Mouse (Mus musculus) liver, embryonic 16.5 days (tissue): ENCODE data around the gene Hjurp. TPM values are rescaled to one million over a fixed set of nuclear protein-coding genes. Genes with fewer than 3 reads are reported as not detected.
A peak's percentile ranks its signal among the peaks of the same experiment; 100 is the strongest.

Experiments
- ATAC-seq: fragments of 200-750 bp; cut with Nextera tagmentation; 2 replicates; pipeline ENCODE4 v1.8.0; 2017; ENCODE audit warnings: low read depth, mild to moderate bottlenecking, moderate number of reproducible peaks, moderate library complexity
- H3K27ac ChIP-seq: fragments of 300-500 bp; sonication (generic); 2 replicates; pipeline ENCODE4 v1.5.1; 2014; ENCODE audit warnings: mild to moderate bottlenecking, low read length
- H3K27me3 ChIP-seq: fragments of 300-500 bp; sonication (generic); 2 replicates; pipeline ENCODE4 v1.6.1; 2014; ENCODE audit warnings: low read depth, low read length, mixed read lengths; ENCODE audit not compliant: control insufficient read depth, insufficient read depth
- H3K36me3 ChIP-seq: fragments of 300-500 bp; sonication (generic); 2 replicates; pipeline ENCODE4 v1.6.1; 2014; ENCODE audit warnings: mild to moderate bottlenecking; ENCODE audit not compliant: control insufficient read depth, insufficient read depth
- H3K4me1 ChIP-seq: fragments of 300-500 bp; sonication (generic); 2 replicates; pipeline ENCODE4 v1.6.1; 2014; ENCODE audit warnings: low read depth, low read length, mixed read lengths; ENCODE audit not compliant: control insufficient read depth
- H3K4me2 ChIP-seq: fragments of 300-500 bp; sonication (generic); 2 replicates; pipeline ENCODE4 v1.6.1; 2014; ENCODE audit warnings: low read depth, low read length, mixed read lengths
- H3K4me3 ChIP-seq: fragments of 300-500 bp; sonication (generic); 2 replicates; pipeline ENCODE4 v1.5.1; 2014; ENCODE audit warnings: low read depth, mild to moderate bottlenecking, low read length
- H3K9ac ChIP-seq: fragments of 300-500 bp; sonication (generic); 2 replicates; pipeline ENCODE4 v1.6.1; 2014; ENCODE audit warnings: low read depth, low read length
- H3K9me3 ChIP-seq: fragments of 300-500 bp; sonication (generic); replicated peaks from 2 replicates; pipeline ENCODE4 v1.6.1; 2016; ENCODE audit warnings: low read length; ENCODE audit not compliant: control insufficient read depth
- WGBS: fragments of 180-500 bp; shearing (Covaris S2); extraction: QIAGEN DNeasy Blood & Tissue Kit; methylation state at CpG from one replicate; pipeline ENCODE4 v1.1.7; 2014; ENCODE audit not compliant: insufficient replicate concordance; 5-methylcytosine and 5-hydroxymethylcytosine counted together
- polyA plus RNA-seq: library from polyadenylated mRNA; unstranded; fragments of >200 nt; fragmentation: Nextera tagmentation; extraction: Ambion mirVana; gene quantifications from 2 replicates; pipeline ENCODE4 v1.2.1, GENCODE M21; 2015

Gene Hjurp
- polyA plus RNA-seq, 1 experiment from 2014 or later, result 71.4 TPM

GRCm38 (mm10) chr1:88267489-88267888, 9.9 kb downstream of the Hjurp start:
- Histone ChIP-seq H3K27ac (no peak overlapping the region), H3K36me3 (peaks cover 90% of the 10 kb centered on the region), H3K4me1 (peaks cover 5% of the 10 kb centered on the region; the same call in 1 of the 2 replicates), H3K4me3 (no peak overlapping the region), H3K27me3 (no peaks in the 10 kb centered on the region), H3K9ac (no peak overlapping the region), H3K4me2 (no peak overlapping the region), H3K9me3 (no peaks in the 10 kb centered on the region)
- ATAC-seq, result 0 out of 2 replicates have a peak, but pooled peaks have one; percentile 1
- WGBS, result 85% methylated on average over 6 of the region's 6 CpGs

GRCm38 (mm10) chr1:88266123-88266522, 11.3 kb downstream of the Hjurp start:
- Histone ChIP-seq H3K27me3 (no peaks in the 10 kb centered on the region), H3K4me3 (no peak overlapping the region), H3K36me3 (peaks cover 86% of the 10 kb centered on the region), H3K9me3 (no peaks in the 10 kb centered on the region), H3K9ac (no peak overlapping the region), H3K27ac (no peak overlapping the region), H3K4me2 (no peak overlapping the region), H3K4me1 (peaks cover 13% of the 10 kb centered on the region)
- no peak for ATAC-seq
- 82% methylated on average over 13 of the region's 13 CpGs for WGBS

GRCm38 (mm10) chr1:88264869-88265240, 12.6 kb downstream of the Hjurp start:
- Histone ChIP-seq H3K27ac (no peak overlapping the region), H3K9ac (no peak overlapping the region), H3K4me1 (peaks cover 22% of the 10 kb centered on the region), H3K36me3 (peaks cover 83% of the 10 kb centered on the region), H3K9me3 (no peaks in the 10 kb centered on the region), H3K4me2 (no peak overlapping the region), H3K4me3 (no peak overlapping the region), H3K27me3 (no peaks in the 10 kb centered on the region)
- no peak for ATAC-seq
- 71% methylated on average over 4 of the region's 4 CpGs for WGBS

GRCm38 (mm10) chr1:88264237-88264868, 13.1 kb downstream of the Hjurp start:
- no peak overlapping the region for H3K4me2 ChIP-seq
- no peak overlapping the region for H3K9ac ChIP-seq
- H3K27ac ChIP-seq, result no peak overlapping the region
- no peaks in the 10 kb centered on the region for H3K9me3 ChIP-seq
- no peaks in the 10 kb centered on the region for H3K27me3 ChIP-seq
- H3K4me3 ChIP-seq, result no peak overlapping the region
- WGBS, result 76% methylated on average over 7 of the region's 7 CpGs
- no peak for ATAC-seq
- H3K36me3 ChIP-seq, result peaks cover 78% of the 10 kb centered on the region
- H3K4me1 ChIP-seq, result peaks cover 27% of the 10 kb centered on the region

- Histone ChIP-seq H3K27ac (no peak overlapping the region), H3K9ac (no peak overlapping the region), H3K36me3 (peaks cover 72% of the 10 kb centered on the region), H3K4me2 (no peak overlapping the region), H3K4me3 (no peak overlapping the region), H3K27me3 (no peaks in the 10 kb centered on the region), H3K4me1 (peaks cover 31% of the 10 kb centered on the region), H3K9me3 (no peaks in the 10 kb centered on the region)
- ATAC-seq, result no peak
- 83% methylated on average over 5 of the region's 5 CpGs for WGBS
Observed at GRCm38 (mm10) chr1:88263778-88264177, 13.7 kb downstream of the Hjurp start.

GRCm38 (mm10) chr1:88262961-88263360, 14.5 kb downstream of the Hjurp start:
- no peak for ATAC-seq
- Histone ChIP-seq H3K27ac (no peak overlapping the region), H3K27me3 (no peaks in the 10 kb centered on the region), H3K9ac (no peak overlapping the region), H3K9me3 (no peaks in the 10 kb centered on the region), H3K4me1 (peaks cover 31% of the 10 kb centered on the region), H3K4me3 (no peak overlapping the region), H3K4me2 (no peak overlapping the region), H3K36me3 (peaks cover 64% of the 10 kb centered on the region)
- 66% methylated on average over 6 of the region's 6 CpGs for WGBS

- Histone ChIP-seq H3K27me3 (no peaks in the 10 kb centered on the region), H3K36me3 (peaks cover 57% of the 10 kb centered on the region), H3K4me1 (peaks cover 31% of the 10 kb centered on the region), H3K4me3 (no peak overlapping the region), H3K27ac (no peak overlapping the region), H3K4me2 (no peak overlapping the region), H3K9me3 (no peaks in the 10 kb centered on the region), H3K9ac (no peak overlapping the region)
- 76% methylated on average over 4 of the region's 4 CpGs for WGBS
- ATAC-seq, result no peak
Observed at GRCm38 (mm10) chr1:88262255-88262654, 15.2 kb downstream of the Hjurp start.

- Histone ChIP-seq H3K4me2 (no peak overlapping the region), H3K27ac (no peak overlapping the region), H3K36me3 (peaks cover 52% of the 10 kb centered on the region), H3K4me3 (no peak overlapping the region), H3K27me3 (no peaks in the 10 kb centered on the region), H3K4me1 (peaks cover 31% of the 10 kb centered on the region), H3K9ac (no peak overlapping the region), H3K9me3 (no peaks in the 10 kb centered on the region)
- ATAC-seq, result no peak
- 70% methylated on average over 7 of the region's 7 CpGs for WGBS
Observed at GRCm38 (mm10) chr1:88261706-88262105, 15.7 kb downstream of the Hjurp start.

- Histone ChIP-seq H3K27ac (no peak overlapping the region), H3K27me3 (no peaks in the 10 kb centered on the region), H3K9ac (no peak overlapping the region), H3K36me3 (peaks cover 42% of the 10 kb centered on the region), H3K4me1 (peaks cover 31% of the 10 kb centered on the region), H3K4me3 (no peak overlapping the region), H3K9me3 (no peaks in the 10 kb centered on the region), H3K4me2 (no peak overlapping the region)
- peak; percentile 16 for ATAC-seq
- 69% methylated on average over 10 of the region's 10 CpGs for WGBS
Observed at GRCm38 (mm10) chr1:88260604-88261377, 16.6 kb downstream of the Hjurp start.
